Mouse (Mus musculus): ENCODE measurements around the gene Ppm1h.
A peak's percentile ranks its signal among the peaks of the same experiment; 100 is the strongest.

Ppm1h gene

DNA sequence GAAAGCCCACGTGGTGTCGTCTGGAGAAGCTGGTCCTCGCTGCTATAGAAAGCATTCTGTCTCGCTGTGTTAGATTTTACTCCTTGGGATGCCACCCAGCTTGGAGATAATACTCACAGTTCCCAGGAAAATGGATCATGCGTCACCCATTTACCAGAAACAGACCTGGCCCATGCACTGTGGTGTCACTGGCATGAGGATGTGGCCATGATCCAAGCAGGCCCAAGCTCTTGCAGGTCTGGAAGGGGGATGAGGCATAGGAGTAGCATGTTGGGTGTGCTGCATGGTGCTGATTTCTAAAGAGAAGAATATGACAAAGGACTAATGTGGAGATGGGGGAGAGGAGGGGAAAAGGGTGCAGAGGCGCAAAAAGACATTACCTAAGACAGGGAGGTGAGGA, 141.2 kb downstream of the Ppm1h start:
- no peak for DNase-seq

DNA sequence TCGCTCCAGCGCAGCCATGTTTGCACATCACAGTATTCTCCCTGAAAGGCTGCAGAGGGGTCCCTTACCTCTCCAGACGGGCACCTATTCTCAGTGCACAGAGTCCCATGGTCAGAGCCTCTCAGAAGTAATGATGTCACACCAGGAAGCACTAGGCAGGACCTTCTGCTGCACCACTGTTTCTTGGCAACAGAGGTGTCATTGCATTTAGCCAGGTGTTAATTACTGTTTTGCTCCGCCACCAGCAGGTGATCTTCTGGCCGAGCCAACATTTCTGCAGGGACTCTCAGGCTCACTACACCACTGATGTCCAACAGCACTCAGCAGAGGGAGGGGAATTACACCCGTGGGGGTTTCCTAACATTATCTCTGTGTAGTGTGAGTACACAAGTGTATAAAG, 143.0 kb downstream of the Ppm1h start:
- peak; percentile 51 for DNase-seq

DNA sequence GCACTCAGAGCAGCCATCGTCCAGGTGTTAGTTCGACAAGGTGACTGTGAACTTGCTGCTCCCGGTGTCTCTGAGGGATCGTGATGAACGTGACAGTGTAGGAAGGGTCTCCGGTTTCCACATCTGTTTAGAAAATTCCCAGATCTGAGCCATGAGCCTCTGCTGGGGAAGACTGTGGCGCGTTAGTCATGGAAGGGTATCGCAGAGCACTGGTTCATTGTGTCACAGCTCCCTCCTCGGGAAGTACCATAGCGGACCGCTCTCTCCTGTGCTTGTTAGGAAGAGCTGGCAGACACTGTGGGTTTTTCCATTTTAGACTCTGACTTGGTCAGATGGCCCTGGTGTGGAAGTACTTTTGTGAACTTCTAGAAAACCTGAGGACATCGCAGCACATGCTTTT, 145.1 kb downstream of the Ppm1h start:
- no peak for DNase-seq

DNA sequence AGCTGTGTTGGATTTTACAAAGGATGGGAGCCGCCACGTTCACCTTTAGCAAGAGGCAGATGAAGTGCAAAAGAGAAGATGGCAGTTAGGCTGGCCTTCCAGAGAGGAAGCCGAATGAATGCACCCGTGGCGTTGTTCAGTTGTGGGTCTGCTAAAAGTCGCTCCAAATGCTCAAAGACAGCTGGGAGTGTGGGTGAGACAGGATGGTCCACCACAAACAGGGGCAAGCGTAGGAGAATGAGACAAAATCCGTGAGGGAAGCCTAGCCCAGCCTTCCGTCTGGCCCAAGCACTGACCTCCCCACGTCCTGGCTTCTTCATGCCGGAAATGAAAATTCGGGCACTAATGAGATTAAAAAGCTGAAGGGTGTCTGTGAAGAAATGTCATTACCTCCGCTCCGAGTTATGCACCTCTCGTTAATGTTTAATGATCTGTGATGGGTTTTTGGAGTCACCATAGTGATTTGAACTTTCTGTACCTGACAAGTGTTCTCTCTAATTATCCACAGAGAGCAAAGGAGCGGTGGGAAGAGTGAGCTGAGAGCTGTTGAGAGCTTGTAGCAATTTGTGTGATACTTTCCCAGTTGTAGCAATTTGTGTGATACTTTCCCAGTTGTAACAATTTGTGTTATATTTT, 148.3 kb downstream of the Ppm1h start:
- no peak for DNase-seq

DNA sequence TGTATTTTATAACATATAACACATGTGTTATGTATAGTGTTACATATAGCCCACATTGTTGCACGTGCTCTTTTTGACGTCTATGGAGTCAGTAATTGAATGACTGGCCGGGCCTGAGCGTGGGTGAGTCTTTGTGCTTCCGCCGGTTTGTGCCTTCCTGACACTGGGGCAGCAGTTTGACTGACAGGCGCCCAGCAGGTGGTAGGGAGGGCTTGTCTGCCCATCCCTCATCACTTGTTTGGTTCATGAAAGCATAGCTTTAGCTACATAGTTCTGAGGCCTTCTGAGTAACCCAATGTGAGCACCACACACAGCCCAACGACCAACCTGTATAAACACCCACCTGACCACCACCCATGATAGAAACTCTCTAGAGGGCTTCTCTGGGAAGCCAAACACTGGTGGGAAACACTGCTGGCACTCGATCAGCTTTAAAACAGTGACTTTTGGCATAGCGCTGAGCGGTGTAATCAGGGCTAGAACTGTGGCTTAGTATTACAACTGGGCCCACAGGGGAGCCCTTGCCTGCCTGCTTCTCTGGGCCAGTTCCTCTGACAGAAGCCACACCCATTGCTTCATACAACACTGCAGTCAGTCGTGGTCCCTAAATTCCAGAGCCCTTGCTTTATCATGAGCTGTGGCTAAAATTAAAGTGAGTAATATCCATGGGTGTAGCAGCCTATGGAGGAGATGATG, 149.3 kb downstream of the Ppm1h start:
- DNase-seq: no peak

DNA sequence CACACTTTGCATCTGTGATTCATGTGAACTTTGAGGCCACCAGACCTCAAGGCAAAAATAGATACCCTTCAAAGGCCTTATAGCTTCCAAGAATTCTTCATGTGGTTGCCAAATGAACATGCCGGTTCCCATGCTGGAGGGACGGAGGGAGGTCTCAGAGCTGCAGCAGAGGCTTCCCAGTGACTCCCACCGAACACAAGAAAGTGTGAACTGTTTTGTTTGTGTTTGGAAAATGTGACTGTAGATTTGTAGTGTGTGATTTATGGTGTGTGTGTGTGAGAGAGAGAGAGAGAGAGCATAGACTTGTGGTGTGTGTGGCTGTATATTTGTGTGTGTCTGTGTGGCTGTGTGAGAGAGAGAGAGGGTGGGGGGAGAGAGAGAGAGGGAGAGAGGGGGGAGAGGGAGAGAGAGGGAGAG, 151.2 kb downstream of the Ppm1h start:
- DNase-seq: no peak

DNA sequence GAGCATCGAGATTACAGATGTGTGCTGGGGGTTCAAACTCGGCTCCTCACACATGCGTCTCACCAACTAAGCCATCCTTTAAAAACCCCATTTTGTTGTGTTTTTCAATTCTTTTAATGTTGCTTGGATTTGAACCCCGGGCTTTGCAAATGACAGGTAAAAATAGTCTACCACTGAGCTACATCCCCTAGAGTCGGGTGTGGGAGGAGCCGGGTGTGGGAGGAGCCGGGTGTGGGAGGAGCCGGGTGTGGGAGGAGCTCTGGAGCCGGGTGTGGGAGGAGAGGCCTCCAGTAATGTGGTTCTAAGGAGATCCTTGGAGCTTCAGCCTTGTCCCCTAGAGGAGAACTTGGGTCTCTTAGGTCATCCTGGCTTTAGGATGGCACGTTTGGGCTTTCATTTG, 152.1 kb downstream of the Ppm1h start:
- DNase-seq: no peak

DNA sequence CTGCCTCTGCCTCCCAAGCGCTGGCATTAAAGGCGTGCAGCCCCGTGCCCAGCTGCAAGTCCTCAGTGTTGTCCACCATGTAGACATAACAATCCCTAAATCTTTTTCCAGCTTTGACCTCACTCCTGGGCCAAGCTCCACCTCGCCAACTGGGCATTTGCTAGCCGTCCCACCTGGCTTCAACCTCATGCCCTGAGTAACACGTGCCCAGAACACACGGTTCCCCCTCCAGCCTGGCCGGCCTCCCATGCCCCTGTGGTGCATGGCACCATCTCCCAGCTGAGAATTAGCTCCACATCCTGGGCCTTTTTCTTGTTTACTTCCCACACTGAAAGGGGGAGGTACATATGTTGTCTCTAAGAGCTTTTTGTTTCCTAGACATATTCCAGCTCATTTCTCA, 163.5 kb downstream of the Ppm1h start:
- peak; percentile 92 for DNase-seq

DNA sequence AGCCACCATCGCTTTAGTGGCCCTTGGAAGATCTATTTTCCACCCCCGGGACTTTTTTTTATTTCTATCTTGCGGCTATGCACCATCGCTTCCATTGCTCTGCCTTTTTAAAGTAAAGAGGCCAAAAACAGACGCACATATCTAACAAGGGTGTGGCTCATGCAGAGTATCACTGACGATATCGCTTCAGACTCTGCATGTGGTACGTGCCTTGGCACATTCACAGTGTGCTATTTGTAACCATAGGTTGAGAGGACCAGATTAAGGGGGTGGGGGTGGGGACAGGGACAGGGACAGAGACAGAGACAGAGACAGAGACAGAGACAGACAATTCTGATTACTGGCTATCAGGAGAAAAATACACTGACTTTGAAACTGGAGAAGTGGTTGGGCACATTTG, 164.4 kb downstream of the Ppm1h start:
- DNase-seq: no peak

DNA sequence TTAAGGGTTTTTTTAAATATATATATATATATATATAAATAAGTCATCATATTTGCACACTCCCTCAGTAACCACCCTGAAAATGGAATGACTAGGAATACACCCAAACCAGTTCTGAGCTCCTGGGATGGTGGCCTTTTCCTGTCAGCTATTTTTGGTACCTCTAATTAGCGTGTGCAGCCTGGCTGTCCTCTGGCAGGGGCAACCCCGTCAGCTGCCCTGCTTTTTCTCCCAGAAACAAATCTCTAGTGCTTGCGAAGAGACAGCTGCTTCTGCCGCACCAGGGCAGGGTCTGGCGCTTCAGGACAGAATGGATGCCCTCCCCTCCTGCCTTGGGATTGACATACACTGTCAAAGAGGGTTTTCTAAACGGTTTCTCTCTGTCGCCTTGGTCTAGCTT, 166.9 kb downstream of the Ppm1h start:
- DNase-seq: peak; percentile 65

DNA sequence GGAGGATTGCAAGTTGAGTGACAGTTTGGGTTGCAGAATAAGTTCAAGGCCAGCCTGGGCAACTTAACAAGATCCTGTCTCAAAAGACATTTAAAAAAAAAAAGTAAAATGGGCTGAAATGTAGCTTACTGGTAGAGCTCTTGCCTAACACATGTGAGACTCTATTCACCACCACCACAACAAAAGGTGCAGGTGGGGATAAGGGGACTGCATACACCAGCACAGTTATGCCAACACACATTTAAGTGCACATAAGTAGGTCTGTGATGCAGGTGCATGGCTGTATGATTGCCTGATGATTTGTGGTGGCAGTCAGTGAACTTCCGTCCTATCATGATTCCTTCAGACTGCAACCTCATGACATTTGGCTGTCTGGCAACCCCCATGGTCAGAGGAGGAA, 167.9 kb downstream of the Ppm1h start:
- DNase-seq: no peak

DNA sequence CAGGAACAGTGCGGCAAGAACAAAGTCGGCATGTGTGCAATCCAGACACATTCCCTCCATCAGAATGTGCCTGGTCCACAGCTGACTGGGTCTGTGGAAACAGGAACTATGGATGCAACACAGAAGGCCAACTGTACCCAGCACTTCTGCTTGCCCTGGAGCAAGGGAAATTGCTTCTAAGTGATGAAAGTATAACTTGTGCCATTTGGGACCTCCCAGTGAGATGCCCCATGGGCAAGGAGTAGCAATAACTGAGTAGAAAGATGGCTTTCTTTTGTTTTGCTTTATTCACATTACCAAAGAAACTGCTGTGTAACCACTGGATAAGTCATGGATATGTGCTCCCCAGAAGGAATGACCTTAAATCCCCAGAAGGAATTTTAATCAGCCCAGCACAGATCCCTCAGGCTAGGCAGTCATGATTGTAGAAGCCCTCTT, 169.5 kb downstream of the Ppm1h start:
- DNase-seq: no peak

DNA sequence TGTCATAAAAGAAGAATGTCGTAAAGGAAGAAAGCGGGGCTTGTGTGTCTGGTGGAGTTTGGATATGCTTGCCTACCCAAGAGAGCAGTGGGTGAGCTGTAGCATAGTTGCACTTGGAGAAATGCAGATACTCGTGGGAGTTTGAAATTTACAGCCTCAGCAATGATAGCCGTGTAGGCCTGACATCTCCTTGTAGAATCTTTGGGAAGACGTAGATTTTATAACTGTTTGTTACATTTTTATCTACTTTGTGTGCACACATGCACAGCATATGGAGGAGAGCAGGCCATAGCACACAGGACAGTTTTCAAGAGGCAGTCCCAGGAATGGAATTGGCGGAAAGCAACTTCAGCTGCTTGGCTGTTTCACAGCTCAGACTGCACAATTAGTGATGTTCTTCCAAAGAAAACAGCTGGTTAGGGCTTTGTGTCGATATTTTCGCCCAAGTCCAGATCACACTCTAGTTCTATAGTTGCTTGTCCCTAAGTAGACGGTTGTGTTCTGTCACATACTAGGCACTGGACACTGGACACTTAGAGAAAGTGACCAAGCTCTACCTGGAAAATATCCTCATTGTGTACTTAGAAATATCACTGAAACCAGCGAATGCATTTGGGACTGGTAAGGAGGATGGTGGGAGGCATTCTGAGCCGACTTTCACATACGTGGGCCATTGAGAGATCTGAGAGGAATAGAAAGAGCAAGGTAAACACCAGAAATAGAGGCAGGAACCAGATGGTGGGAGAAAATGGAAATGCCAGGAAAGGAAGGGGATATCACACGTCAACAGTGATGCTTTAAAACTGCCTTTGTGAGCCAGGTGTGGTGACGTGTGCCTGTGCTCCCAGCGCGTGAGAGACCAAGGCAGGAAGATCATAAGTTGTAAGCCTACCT, 173.0 kb downstream of the Ppm1h start:
- DNase-seq: no peak

DNA sequence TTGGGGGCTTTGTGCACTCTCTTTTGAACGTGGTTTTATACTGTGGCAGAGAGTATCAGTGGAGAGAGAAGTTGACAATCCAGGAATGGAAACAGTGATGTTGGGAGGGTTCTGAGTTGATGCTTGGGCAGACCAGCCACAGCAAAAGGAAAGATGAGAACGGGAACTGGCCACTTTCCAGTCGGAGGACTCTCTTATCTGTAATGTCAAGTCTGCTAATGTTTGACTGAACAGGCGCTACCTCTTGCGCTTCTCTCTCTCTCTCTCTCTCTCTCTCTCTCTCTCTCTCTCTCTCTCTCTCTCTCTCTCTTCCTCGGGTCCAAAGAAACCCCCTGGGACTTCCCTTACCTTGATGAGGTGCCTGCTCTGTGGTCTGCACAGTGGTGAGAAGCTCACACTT, 176.0 kb downstream of the Ppm1h start:
- no peak for DNase-seq

DNA sequence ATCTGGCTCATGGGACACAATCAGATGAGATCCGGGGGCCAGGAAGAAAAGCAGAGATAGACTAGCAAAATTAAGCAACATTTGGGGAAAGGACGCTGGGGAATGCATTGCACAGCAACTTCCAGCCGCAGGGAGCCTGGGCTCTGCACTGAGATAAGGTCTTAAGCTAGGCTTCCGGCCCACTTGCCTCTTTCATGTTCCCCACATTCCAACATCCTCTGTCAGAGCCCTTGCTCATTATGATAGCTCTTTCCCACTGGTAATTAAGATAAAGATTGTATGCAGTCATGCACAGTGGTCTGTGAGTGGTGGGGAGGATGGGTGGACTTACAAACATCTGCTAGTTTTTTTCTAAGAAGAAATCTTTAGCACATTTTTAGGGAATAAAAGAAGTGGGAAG, 176.6 kb downstream of the Ppm1h start:
- DNase-seq: no peak

DNA sequence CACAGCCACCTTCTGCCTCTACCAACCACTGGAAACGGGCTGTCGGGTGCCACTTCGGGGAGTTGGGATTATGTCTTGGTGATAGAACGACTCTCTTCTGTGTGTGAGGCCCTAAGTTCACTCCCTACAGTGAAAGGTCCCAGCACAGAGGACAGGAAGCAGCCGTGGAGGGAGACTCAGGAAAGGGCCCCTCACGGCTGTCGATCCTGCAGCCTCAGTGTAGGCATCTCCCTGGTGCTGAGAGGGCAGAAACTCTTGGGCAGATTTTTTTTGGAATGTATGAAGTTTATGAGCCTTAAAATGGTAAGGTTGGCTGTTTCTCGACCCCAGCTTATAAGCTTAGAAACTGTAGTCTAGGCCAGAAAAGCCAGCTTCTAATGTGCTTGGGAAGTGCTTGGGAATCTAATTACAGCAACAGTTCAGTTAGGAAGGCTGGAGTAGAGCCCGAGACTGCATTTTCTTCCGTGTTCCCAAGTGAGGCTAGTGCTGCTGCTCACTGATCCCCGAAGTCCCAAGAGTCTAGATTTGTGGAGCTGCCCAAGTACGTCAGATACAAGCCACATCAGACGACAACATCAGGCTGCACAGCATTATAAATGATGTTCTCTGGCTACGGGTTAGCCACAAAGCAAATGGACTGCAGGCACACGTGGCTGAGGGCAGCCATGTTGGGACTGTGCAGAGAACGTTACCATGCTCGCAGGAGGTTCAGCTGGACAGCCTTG, 177.6 kb downstream of the Ppm1h start:
- DNase-seq: no peak

DNA sequence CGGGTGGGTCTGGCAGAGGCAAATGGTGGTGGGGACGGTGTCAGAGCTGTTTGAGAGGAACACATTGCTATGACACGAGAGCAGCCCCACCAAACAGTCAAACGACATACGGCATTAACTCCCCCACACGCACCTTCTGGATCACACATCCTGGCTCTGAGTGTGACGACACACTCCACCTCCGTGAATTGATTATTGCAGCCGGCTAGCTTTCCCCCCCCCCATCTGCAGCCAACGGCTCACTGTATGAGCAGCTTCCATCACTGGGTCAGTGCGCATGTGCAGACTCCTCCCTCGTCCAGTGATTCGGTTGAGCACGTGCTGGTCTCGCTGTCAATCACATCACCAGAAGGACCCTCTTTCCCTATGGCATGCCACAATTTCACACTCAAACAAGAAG, 178.6 kb downstream of the Ppm1h start:
- no peak for DNase-seq

DNA sequence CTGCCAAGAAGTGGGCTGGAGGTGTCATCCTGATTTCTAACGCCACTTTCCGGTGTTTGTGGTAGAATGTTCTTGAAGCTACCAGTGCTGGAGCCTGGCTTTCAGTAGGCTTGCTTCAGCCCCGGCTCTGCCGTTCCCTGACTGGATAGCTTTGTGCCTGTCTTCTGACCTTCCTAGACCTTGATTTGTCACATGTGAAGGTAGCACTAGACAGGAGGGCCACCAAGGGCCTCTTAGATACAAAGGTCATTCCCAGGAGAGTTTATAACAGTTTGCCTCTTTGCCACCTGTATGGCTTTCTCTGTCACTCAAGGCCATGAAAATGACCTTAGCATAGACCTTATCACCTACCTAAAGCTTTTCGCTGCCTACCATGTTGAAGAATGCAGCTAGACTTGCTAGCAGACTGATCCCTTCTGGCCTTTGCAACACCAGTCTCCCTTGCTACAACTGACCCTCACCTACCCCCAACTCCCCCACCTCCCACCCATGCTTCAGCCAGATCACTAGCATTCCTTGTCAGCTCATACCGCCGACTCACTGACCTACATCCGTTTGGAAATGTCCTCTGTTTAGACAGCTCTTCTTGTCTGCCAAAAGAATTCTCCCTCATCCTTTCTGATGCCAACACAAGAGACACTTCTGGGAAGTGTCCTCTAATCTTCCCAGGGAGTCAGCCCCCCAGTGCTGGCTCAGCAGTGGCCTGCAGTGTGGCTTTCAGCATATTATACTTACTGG, 180.5 kb downstream of the Ppm1h start:
- DNase-seq: no peak

DNA sequence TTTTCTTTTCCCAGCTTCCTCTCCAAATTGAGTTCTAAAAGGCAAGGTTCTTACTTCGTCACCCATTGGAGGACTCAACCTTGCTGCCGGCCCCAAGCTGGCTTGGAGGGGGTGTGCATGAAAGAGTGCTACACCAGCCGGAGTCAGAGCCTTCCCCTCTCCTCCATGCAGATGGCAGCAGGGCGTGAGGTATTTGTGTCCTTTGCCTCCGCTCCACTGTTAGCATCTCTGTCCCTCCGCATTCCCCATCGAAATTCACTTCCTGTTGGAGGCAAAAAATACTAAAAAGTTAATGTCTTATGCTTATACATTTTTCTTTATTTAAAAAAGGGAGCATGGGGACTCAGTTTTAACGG, 181.1 kb downstream of the Ppm1h start:
- no peak for DNase-seq

DNA sequence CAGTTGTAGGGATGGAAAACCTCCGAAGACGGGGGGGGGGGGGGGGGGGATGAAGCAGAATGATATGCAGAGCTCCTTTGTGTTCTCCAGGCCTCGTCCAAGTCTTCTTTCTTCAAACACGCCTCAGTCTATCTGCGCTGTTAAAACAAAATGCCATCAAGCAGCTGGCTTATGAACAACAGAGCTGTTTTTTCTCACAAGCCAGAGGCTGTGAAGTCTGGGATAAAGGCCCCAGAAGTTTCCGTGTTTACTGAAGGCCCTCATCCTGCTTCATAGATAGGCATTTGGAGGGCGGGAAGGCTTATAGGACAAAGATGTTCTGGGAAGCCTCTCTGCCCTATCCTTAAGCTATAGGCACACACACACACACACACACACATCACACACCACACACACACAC, 181.5 kb downstream of the Ppm1h start:
- DNase-seq: no peak

DNA sequence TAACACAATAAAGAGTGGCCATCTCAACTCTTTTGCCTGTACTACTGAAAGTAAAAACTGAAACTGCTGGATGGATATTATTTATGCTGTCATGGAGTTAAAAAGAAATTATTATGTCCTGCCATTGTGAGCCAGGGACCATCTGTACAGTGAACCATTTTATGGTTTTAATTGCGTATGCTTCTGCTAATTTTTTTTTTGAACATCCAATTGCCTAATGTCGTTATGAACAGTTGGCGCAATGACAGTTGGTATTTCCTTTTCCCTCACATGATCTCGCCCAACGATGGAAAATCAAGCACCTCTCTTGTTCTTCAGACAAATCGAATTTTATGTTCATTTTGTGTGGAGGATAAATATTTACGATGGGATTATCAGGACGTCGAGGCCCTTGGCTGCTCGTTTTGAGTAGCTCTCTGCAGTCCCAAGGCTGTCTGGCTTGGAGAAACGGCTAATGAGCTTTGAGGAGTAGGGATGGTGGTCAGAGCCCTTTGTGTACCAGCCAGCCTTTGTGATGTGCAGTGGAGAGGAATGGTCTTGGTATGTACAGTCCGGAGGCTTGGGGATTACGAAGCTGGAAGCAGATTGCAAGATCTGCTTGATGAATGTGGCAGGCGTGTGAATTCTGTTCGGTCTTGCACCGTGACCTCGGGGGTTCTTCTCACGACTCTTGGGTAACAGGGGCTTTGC, 183.3 kb downstream of the Ppm1h start:
- no peak for DNase-seq

Measured in cerebellum, adult 11 months (tissue).